Mouse (Mus musculus) neural tube, postnatal 0 days (tissue): ENCODE measurements around the gene 5330417H12Rik. TPM values are rescaled to one million over a fixed set of nuclear protein-coding genes. Genes with fewer than 3 reads are reported as not detected.

ENCODE experiments used
- polyA plus RNA-seq: library from polyadenylated mRNA; unstranded; fragments of >200 nt; fragmentation: Nextera tagmentation; extraction: Ambion mirVana; gene quantifications from 2 replicates; pipeline ENCODE4 v1.2.1, GENCODE M21; 2015

5330417H12Rik gene
- polyA plus RNA-seq, result not detected in 2 replicates

GRCm38 (mm10) chr7:107625061-107625460 lies at the start of gene 5330417H12Rik:
Gene 5330417H12Rik, minus strand, starts transcription at chr7:107625161.

GRCm38 (mm10) chr7:107594857-107595402 lies 30.0 kb downstream of the 5330417H12Rik start, which contains the start of gene Ppfibp2:
Gene Ppfibp2, plus strand, starts transcription at chr7:107595207.

Other genes starting within 250 kb of the 5330417H12Rik start
- 3.8 and 5.7 TPM in 2 replicates for gene Olfml1, start 57.7 kb downstream of the 5330417H12Rik start, polyA plus RNA-seq
- gene Ppfibp2, start 30.0 kb downstream of the 5330417H12Rik start, polyA plus RNA-seq, result 3.3 and 3.5 TPM in 2 replicates
- gene Cyb5r2, start 132.9 kb upstream of the 5330417H12Rik start, polyA plus RNA-seq, result 0.22 and 0.46 TPM in 2 replicates
- not detected in 2 replicates for gene Ovch2, start 176.0 kb upstream of the 5330417H12Rik start, polyA plus RNA-seq
- gene Olfr467, start 187.1 kb upstream of the 5330417H12Rik start, polyA plus RNA-seq, result not detected in 2 replicates
- gene Olfr469, start 200.4 kb upstream of the 5330417H12Rik start, polyA plus RNA-seq, result not detected in 2 replicates
- gene Olfr470, start 222.3 kb upstream of the 5330417H12Rik start, polyA plus RNA-seq, result not detected in 2 replicates